Mouse (Mus musculus): ENCODE measurements at regions not wholly inside any gene's neighbourhood (a gene's known extent, or its start where the extent isn't known, plus 50 kb on each side); places are given as distances from the start of the nearest gene placed in this dataset.

- DNase-seq (ENCODE audit: low spot score in 2 of 2) = no peak
Observed at GRCm38 (mm10) chr12:51128274-51128673, 219.6 kb upstream of the G2e3 start.

DNA sequence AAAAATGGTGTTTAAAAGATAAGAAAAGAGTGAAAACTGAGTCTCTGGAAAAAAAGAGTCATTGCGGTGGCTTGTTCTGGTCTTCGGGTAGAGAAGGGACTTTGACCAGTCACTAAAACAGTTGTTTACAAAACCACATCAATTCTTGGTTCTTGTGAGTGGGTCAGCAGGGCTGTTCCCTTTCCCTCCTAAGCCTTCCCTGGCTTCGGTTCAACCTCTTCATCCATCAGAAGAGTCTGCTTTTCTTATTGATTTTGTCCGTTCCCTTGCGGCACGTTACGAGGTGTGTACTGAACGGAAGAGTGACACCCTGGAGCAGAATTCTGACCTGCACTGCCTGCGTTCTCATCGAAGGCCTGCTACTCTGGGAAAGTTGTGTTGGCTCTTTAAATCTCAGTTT, 229.1 kb upstream of the G2e3 start:
- no peak for DNase-seq (ENCODE audit: low spot score in 2 of 2)

GRCm38 (mm10) chr12:51118021-51118694, 229.7 kb upstream of the G2e3 start:
- peak; percentile 94 to 98 for DNase-seq (ENCODE audit: low spot score in 2 of 2)

- no peak for DNase-seq (ENCODE audit: low spot score in 2 of 2)
Observed at GRCm38 (mm10) chr12:51117436-51118020, 230.3 kb upstream of the G2e3 start.

DNA sequence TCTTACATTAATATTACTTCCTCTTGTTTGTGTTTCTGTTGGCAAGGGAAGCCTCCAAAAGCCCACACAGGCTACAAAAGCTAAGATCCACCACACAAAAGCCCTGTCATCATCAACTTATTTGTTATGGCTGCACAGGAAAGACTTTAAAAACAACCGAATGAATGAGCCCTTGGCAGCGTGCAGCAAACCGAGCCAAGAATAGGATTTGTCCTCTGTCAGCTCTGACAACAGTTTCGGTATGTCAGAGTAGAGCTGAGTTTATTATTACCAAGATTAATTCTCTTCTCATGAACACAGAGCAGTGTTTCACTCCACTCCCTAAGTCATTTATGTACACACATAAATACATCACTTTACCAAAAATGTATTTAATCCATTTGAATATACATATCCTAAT, 236.1 kb upstream of the G2e3 start:
- DNase-seq (ENCODE audit: low spot score in 2 of 2) = no peak

GRCm38 (mm10) chr12:51108044-51108443, 239.8 kb upstream of the G2e3 start:
- DNase-seq (ENCODE audit: low spot score in 2 of 2) = peak in 1 of 2 experiments; percentile 39

GRCm38 (mm10) chr12:51103541-51104042, 244.3 kb upstream of the G2e3 start:
- no peak for DNase-seq (ENCODE audit: low spot score in 2 of 2)

DNA sequence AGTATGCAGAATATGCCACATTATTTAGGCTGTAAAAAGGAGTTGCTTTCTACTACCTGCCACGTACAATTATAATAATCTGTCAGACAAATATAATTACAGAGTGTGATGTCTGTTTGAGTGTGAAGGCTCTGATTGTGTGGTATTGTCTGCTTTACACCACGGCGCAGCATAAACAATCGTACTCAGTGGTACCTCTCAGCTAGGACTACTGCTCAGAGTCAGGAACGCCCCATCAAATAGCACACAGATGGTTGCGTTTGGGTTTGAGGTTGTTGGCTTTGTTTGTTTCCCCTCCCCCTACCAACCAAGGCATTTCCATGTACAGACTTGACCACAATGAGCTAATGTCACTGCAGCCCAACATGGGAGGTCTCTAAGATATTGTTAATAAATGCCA, 246.2 kb upstream of the G2e3 start:
- no peak for DNase-seq (ENCODE audit: low spot score in 2 of 2)

DNA sequence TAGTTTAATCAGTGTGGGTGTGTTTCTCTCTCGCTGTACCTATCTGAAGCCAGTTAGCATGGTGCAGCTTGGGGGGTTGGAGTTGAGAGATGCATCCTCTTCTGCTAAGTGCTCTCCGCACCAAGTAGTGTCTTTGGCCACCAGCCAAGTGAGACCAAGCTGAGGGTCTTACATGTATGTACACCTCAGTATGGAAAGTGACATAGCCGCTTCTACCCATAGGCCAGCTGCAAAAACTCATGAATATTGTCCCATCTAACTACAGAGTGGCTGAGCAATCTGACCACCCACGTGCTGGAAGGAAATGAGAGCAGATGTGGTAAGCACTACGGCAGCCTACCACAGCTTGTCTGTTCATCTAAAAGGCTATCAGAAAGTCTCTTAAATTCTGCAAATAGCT, 247.0 kb upstream of the G2e3 start:
- DNase-seq (ENCODE audit: low spot score in 2 of 2) = peak in 1 of 2 experiments; percentile 68

GRCm38 (mm10) chr12:51095974-51096373, 251.9 kb upstream of the G2e3 start:
- DNase-seq (ENCODE audit: low spot score in 2 of 2) = peak in 1 of 2 experiments; percentile 32

- peak in 1 of 2 experiments; percentile 33 for DNase-seq (ENCODE audit: low spot score in 2 of 2)
Observed at GRCm38 (mm10) chr12:51089324-51089723, 258.5 kb upstream of the G2e3 start.

GRCm38 (mm10) chr12:51081809-51082208, 266.1 kb upstream of the G2e3 start:
- no peak for DNase-seq (ENCODE audit: low spot score in 2 of 2)

GRCm38 (mm10) chr12:51073503-51073902, 274.4 kb upstream of the G2e3 start:
- DNase-seq (ENCODE audit: low spot score in 2 of 2) = no peak

GRCm38 (mm10) chr12:51060931-51061330, 286.9 kb upstream of the G2e3 start:
- DNase-seq (ENCODE audit: low spot score in 2 of 2) = peak; percentile 17 to 61

DNA sequence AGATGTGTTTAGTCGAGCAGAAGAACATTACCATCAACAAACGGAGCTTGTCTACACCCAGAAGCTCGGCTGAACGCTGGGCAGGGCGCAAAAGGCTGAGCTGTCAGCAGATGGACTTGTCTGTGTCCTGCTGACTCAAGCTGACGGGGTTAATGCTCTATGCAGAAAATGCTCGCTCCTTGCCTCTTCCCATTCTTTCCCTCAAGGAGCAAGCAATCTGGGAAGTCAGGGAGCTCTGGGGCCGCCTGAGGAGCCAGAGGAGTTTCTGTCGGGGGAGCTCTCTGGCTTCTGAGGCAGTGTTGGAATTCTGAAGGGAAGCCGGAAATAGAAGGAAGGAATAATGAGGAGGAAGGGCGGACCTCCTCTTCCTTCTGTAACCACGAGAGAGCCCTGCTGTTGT, 289.3 kb upstream of the G2e3 start:
- DNase-seq (ENCODE audit: low spot score in 2 of 2) = peak; percentile 11 to 50

GRCm38 (mm10) chr12:51058104-51058503, 289.8 kb upstream of the G2e3 start:
- DNase-seq (ENCODE audit: low spot score in 2 of 2) = no peak

GRCm38 (mm10) chr12:51047116-51047515, 300.7 kb upstream of the G2e3 start:
- DNase-seq (ENCODE audit: low spot score in 2 of 2) = no peak

- no peak for DNase-seq (ENCODE audit: low spot score in 2 of 2)
Observed at GRCm38 (mm10) chr12:51045437-51045836, 302.4 kb upstream of the G2e3 start.

GRCm38 (mm10) chr12:51045020-51045419, 302.8 kb upstream of the G2e3 start:
- DNase-seq (ENCODE audit: low spot score in 2 of 2) = no peak

GRCm38 (mm10) chr12:51032193-51032592, 315.7 kb upstream of the G2e3 start:
- no peak for DNase-seq (ENCODE audit: low spot score in 2 of 2)

- no peak for DNase-seq (ENCODE audit: low spot score in 2 of 2)
Observed at GRCm38 (mm10) chr12:51028601-51029174, 319.2 kb upstream of the G2e3 start.

GRCm38 (mm10) chr12:51026046-51026445, 321.8 kb upstream of the G2e3 start:
- peak in 1 of 2 experiments; percentile 59 for DNase-seq (ENCODE audit: low spot score in 2 of 2)

GRCm38 (mm10) chr12:51025531-51025930, 322.3 kb upstream of the G2e3 start:
- no peak for DNase-seq (ENCODE audit: low spot score in 2 of 2)
